ENCODE assay signal across 8 mouse cellular contexts in the genomic region with DNA sequence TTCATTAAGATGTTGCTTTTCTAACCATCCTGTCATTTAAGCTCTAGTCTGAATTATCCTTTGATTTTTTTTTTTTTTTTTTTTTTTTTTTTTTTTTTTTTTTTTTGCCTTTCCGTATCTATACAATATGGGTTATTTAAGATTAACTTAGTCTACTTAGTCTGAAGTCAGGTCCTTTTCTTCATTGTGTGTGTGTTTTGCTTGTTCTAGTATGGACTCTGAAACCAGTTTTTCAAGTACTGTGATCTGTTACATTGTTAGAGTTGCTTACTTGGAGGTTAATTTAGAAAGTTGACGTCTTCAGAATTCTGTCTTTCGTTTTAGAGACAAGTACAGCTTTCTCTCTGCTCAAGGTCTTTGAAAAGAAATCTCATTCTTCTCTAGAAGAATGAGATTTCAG.
DNase-seq lines count a peak whose midpoint lies in the region; ATAC-seq lines count a peak whose summit lies in the region.

No protein-coding gene starts in this region.

- no peaks in the 10 kb centered on the region for H3K36me3 ChIP-seq in kidney, embryonic 15.5 days
- H3K36me3 ChIP-seq in embryonic facial prominence, embryonic 13.5 days, result no peaks in the 10 kb centered on the region
- no peaks in the 10 kb centered on the region for H3K36me3 ChIP-seq in midbrain, embryonic 16.5 days (ENCODE audit: control insufficient read depth, insufficient read depth, low read length)

- no peak overlapping the region for H3K9ac ChIP-seq in kidney, embryonic 15.5 days
- H3K9ac ChIP-seq in embryonic facial prominence, embryonic 13.5 days, result no peak overlapping the region
- no peak overlapping the region for H3K9ac ChIP-seq in midbrain, embryonic 16.5 days (ENCODE audit: low read depth, low read length)

- H3K27me3 ChIP-seq in kidney, embryonic 15.5 days, result no peaks in the 10 kb centered on the region
- no peaks in the 10 kb centered on the region for H3K27me3 ChIP-seq in embryonic facial prominence, embryonic 13.5 days
- no peaks in the 10 kb centered on the region for H3K27me3 ChIP-seq in midbrain, embryonic 16.5 days (ENCODE audit: control insufficient read depth, insufficient read depth, low read depth, low read length)

- peak overlapping the region; percentile 29; the same call in 1 of the 2 replicates for H3K4me3 ChIP-seq in kidney, embryonic 15.5 days (replicated peaks)
- peak overlapping the region; percentile 47 for H3K4me3 ChIP-seq in embryonic facial prominence, embryonic 13.5 days
- H3K4me3 ChIP-seq in midbrain, embryonic 16.5 days (ENCODE audit: low read depth, low read length), result peak overlapping the region; percentile 30; the same call in 1 of the 2 replicates

- H3K9me3 ChIP-seq in kidney, embryonic 15.5 days (replicated peaks), result no peaks in the 10 kb centered on the region
- no peaks in the 10 kb centered on the region for H3K9me3 ChIP-seq in embryonic facial prominence, embryonic 13.5 days
- no peaks in the 10 kb centered on the region for H3K9me3 ChIP-seq in midbrain, embryonic 16.5 days (replicated peaks; ENCODE audit: control insufficient read depth, low read length, poor library complexity, severe bottlenecking)

- H3K27ac ChIP-seq in kidney, embryonic 15.5 days, result no peak overlapping the region
- no peak overlapping the region; the same call in 1 of the 2 replicates for H3K27ac ChIP-seq in embryonic facial prominence, embryonic 13.5 days
- H3K27ac ChIP-seq in midbrain, embryonic 16.5 days (ENCODE audit: low read length), result no peak overlapping the region

- no peak for DNase-seq in kidney, adult 9 months
- peak; percentile 42 for DNase-seq in induced T-regulatory cell, adult 2 months (ENCODE audit: low read depth)
- no peak for DNase-seq in spleen, postnatal 4 days (ENCODE audit: low spot score in 2 of 2)
- DNase-seq in frontal cortex, postnatal 36 days (ENCODE audit: low spot score in 2 of 2), result no peak
- DNase-seq in left cerebral cortex, adult 8-10 months (ENCODE audit: low spot score in 2 of 2), result no peak

- no peak for ATAC-seq in kidney, embryonic 15.5 days (replicated peaks; ENCODE audit: low FRiP score)
- ATAC-seq in embryonic facial prominence, embryonic 13.5 days (ENCODE audit: insufficient number of reproducible peaks, insufficient read depth, low FRiP score, low TSS enrichment, low read depth), result no peak
- ATAC-seq in midbrain, embryonic 16.5 days, result no peak

- peaks cover 8% of the 10 kb centered on the region; the same call in 1 of the 2 replicates for H3K4me1 ChIP-seq in kidney, embryonic 15.5 days
- 0 out of 2 replicates have a peak, but pooled peaks cover 3% of the 10 kb centered on the region for H3K4me1 ChIP-seq in embryonic facial prominence, embryonic 13.5 days
- H3K4me1 ChIP-seq in midbrain, embryonic 16.5 days (ENCODE audit: control insufficient read depth, insufficient read depth, low read length), result peaks cover 8% of the 10 kb centered on the region

- 44% methylated on average over 3 of the region's 3 CpGs for WGBS in kidney, embryonic 15.5 days
- WGBS in embryonic facial prominence, embryonic 13.5 days, result 20% methylated on average over 3 of the region's 3 CpGs
- WGBS in midbrain, embryonic 16.5 days, result 2% methylated on average over 3 of the region's 3 CpGs

- peak overlapping the region; percentile 60 for H3K4me2 ChIP-seq in kidney, embryonic 15.5 days
- H3K4me2 ChIP-seq in embryonic facial prominence, embryonic 13.5 days, result peak overlapping the region; percentile 79
- H3K4me2 ChIP-seq in midbrain, embryonic 16.5 days (ENCODE audit: low read length), result peak overlapping the region; percentile 57
